Mouse (Mus musculus) small intestine, adult 2 months (tissue): ENCODE data around the gene Pdcl3. TPM values are rescaled to one million over a fixed set of nuclear protein-coding genes. Genes with fewer than 3 reads are reported as not detected.

Experiments used
- H3K27ac ChIP-seq: fragments of 200-500 bp; 2 replicates; pipeline ENCODE4 v1.5.1; 2012; ENCODE audit warnings: low read depth, low read length, control low read depth, inconsistent platforms; ENCODE audit not compliant: insufficient read depth
- H3K27me3 ChIP-seq: fragments of 200-500 bp; 2 replicates; pipeline ENCODE4 v1.6.1; 2012; ENCODE audit warnings: mild to moderate bottlenecking, moderate library complexity, low read length, inconsistent platforms; ENCODE audit not compliant: control insufficient read depth, insufficient read depth
- H3K36me3 ChIP-seq: fragments of 200-500 bp; 2 replicates; pipeline ENCODE4 v1.6.1; 2012; ENCODE audit warnings: mild to moderate bottlenecking, low read length, control low read depth, inconsistent platforms; ENCODE audit not compliant: control insufficient read depth, insufficient read depth
- H3K4me1 ChIP-seq: fragments of 200-500 bp; 2 replicates; pipeline ENCODE4 v1.6.1; 2012; ENCODE audit warnings: low read length, inconsistent platforms, mixed read lengths; ENCODE audit not compliant: control insufficient read depth, insufficient read depth, insufficient read length
- H3K4me3 ChIP-seq: fragments of 200-500 bp; 2 replicates; pipeline ENCODE4 v1.5.1; 2012; ENCODE audit warnings: low read depth, mild to moderate bottlenecking, control low read depth, inconsistent platforms, low read length, moderate library complexity
- CTCF ChIP-seq: fragments of 200-500 bp; IDR thresholded peaks from 2 replicates; pipeline ENCODE4 v1.5.1; 2012; ENCODE audit warnings: low read depth, mild to moderate bottlenecking, control low read depth, inconsistent platforms, low read length, moderate library complexity, mixed read lengths; ENCODE audit not compliant: insufficient replicate concordance, insufficient read length; ENCODE audit errors: extremely low read depth
- POLR2A ChIP-seq: fragments of 200-500 bp; IDR thresholded peaks from 2 replicates; pipeline ENCODE4 v1.6.1; 2012; ENCODE audit warnings: low read depth, mild to moderate bottlenecking, control low read depth, inconsistent platforms, low read length, moderate library complexity
- WGBS: fragments of 180-500 bp; shearing (Covaris S2); methylation state at CpG from one replicate; pipeline ENCODE4 v1.1.7; 2018; 5-methylcytosine and 5-hydroxymethylcytosine counted together
- polyA plus RNA-seq: library from polyadenylated mRNA; depleted of rRNA; stranded (reverse); fragments of >200 nt; gene quantifications from 2 replicates; pipeline ENCODE4 v1.2.3, GENCODE M21; 2012; rRNA removed

Gene Pdcl3
- polyA plus RNA-seq, 1 experiment, result 24.2 TPM

DNA sequence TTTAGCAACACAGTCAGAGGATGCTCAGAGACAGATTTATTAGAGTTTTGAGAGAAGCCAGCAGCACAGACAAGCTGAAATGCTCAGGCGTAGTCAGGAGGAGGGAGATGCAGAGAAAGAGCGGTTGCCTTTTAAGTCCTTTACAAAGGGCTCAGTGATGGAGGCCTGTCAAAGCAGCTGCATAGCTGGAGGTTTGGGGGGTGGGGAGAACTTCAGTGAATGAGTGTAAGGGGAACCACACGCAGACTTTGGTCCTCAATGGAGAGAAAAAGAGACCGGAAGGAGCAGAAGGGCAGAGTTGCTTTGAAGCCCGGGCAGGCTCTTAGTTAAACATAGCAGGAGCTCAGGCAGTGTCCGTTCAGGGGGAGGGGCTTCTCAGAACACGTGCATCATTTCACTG, 61.3 kb downstream of the Pdcl3 start:
- peaks cover 4% of the 10 kb centered on the region; the same call in 1 of the 2 replicates for H3K4me1 ChIP-seq
- H3K27me3 ChIP-seq, result no peaks in the 10 kb centered on the region
- no peak for TF ChIP-seq POLR2A
- no peak for TF ChIP-seq CTCF
- no peak overlapping the region for H3K27ac ChIP-seq
- H3K4me3 ChIP-seq, result no peak overlapping the region
- no peaks in the 10 kb centered on the region for H3K36me3 ChIP-seq
- 48% methylated on average over 7 of the region's 7 CpGs for WGBS

Other genes starting within 250 kb of the Pdcl3 start
- gene Lonrf2, start 148.9 kb upstream of the Pdcl3 start, polyA plus RNA-seq, result 0.20 and 0.29 TPM in 2 replicates
- gene Chst10, start 87.4 kb upstream of the Pdcl3 start, polyA plus RNA-seq, result 0.43 and 1.2 TPM in 2 replicates
- not detected in 2 replicates for gene Nms, start 46.5 kb upstream of the Pdcl3 start, polyA plus RNA-seq
- gene Npas2, start 208.1 kb downstream of the Pdcl3 start, polyA plus RNA-seq, result 16.1 and 77.6 TPM in 2 replicates